Mouse (Mus musculus) MEL (cell line): ENCODE measurements around the gene Pnmal1. TPM values are rescaled to one million over a fixed set of nuclear protein-coding genes. Genes with fewer than 3 reads are reported as not detected.

Experiments
- DNase-seq: peaks from one replicate; pipeline ENCODE4 v3.0.0; 2011; ENCODE audit warnings: low read depth, low spot score
- H3K27ac ChIP-seq: 2 replicates; pipeline ENCODE4 v1.5.1; 2012; ENCODE audit warnings: low read depth, mild to moderate bottlenecking, control low read depth, low read length, moderate library complexity; ENCODE audit not compliant: control insufficient read depth
- H3K27me3 ChIP-seq, 2 experiments: fragments of 150-350 bp in 1 of 2; sonication (generic) in 1 of 2; 2 replicates each; pipeline ENCODE4 v1.6.1; 2012; ENCODE audit warnings: low read length in 2 of 2, mild to moderate bottlenecking in 2 of 2, improper control_type of control experiment in 1 of 2, moderate library complexity in 1 of 2; ENCODE audit not compliant: insufficient read depth in 2 of 2, control insufficient read depth in 1 of 2
- H3K36me3 ChIP-seq, 2 experiments: 2 replicates each; pipeline ENCODE4 v1.6.1; 2012 to 2014; ENCODE audit warnings: low read length in 2 of 2, improper control_type of control experiment in 1 of 2, inconsistent platforms in 1 of 2, mild to moderate bottlenecking in 1 of 2; ENCODE audit not compliant: insufficient read depth in 2 of 2, control insufficient read depth in 1 of 2
- H3K4me1 ChIP-seq, 2 experiments: fragments of 150-350 bp in 1 of 2; sonication (generic) in 1 of 2; 2 replicates each; pipeline ENCODE4 v1.6.1; 2012; ENCODE audit warnings: low read length in 2 of 2, improper control_type of control experiment in 1 of 2, mild to moderate bottlenecking in 1 of 2; ENCODE audit not compliant: insufficient read depth in 2 of 2, control insufficient read depth in 1 of 2
- H3K4me3 ChIP-seq, 2 experiments: fragments of 150-350 bp in 1 of 2; sonication (generic) in 1 of 2; 2 replicates each; pipeline ENCODE4 v1.5.1; 2012; ENCODE audit warnings: low read depth in 2 of 2, low read length in 2 of 2, mild to moderate bottlenecking in 2 of 2, moderate library complexity in 2 of 2, control low read depth in 1 of 2, improper control_type of control experiment in 1 of 2; ENCODE audit not compliant: control insufficient read depth in 1 of 2, insufficient read depth in 1 of 2
- H3K79me2 ChIP-seq: 2 replicates; pipeline ENCODE4 v1.6.1; 2012; ENCODE audit warnings: mild to moderate bottlenecking, low read length, moderate library complexity; ENCODE audit not compliant: control insufficient read depth, poor library complexity, insufficient read depth
- H3K9ac ChIP-seq: 2 replicates; pipeline ENCODE4 v1.6.1; 2012; ENCODE audit warnings: low read depth, mild to moderate bottlenecking, control low read depth, low read length, moderate library complexity; ENCODE audit not compliant: control insufficient read depth, poor library complexity, severe bottlenecking
- H3K9me3 ChIP-seq: fragments of 150-350 bp; sonication (generic); replicated peaks from 2 replicates; pipeline ENCODE4 v1.6.1; 2012; ENCODE audit warnings: mild to moderate bottlenecking, low read length, improper control_type of control experiment, moderate library complexity; ENCODE audit not compliant: insufficient read depth
- CHD1 ChIP-seq: IDR thresholded peaks from 2 replicates; pipeline ENCODE4 v1.6.1; 2012; ENCODE audit warnings: low read depth, mild to moderate bottlenecking, inconsistent platforms, low read length, improper control_type of control experiment
- CHD2 ChIP-seq: IDR thresholded peaks from 2 replicates; pipeline ENCODE4 v1.6.1; 2011; ENCODE audit warnings: low read length, improper control_type of control experiment
- E2F4 ChIP-seq: IDR thresholded peaks from 2 replicates; pipeline ENCODE4 v1.6.1; 2011; ENCODE audit warnings: low read depth, low read length, improper control_type of control experiment, borderline replicate concordance
- GABPA ChIP-seq: IDR thresholded peaks from 2 replicates; pipeline ENCODE4 v1.6.1; 2012; ENCODE audit warnings: low read depth, mild to moderate bottlenecking, inconsistent platforms, low read length, improper control_type of control experiment, moderate library complexity
- HCFC1 ChIP-seq: IDR thresholded peaks from 2 replicates; pipeline ENCODE4 v1.6.1; 2012; ENCODE audit warnings: low read depth, mild to moderate bottlenecking, inconsistent platforms, low read length, improper control_type of control experiment, moderate library complexity
- JUND ChIP-seq: IDR thresholded peaks from 2 replicates; pipeline ENCODE4 v1.6.1; 2011; ENCODE audit warnings: low read depth, mild to moderate bottlenecking, improper control_type of control experiment, low read length
- MAX ChIP-seq: IDR thresholded peaks from 2 replicates; pipeline ENCODE4 v1.6.1; 2011; ENCODE audit warnings: low read length, improper control_type of control experiment
- MAZ ChIP-seq: IDR thresholded peaks from 2 replicates; pipeline ENCODE4 v1.6.1; 2012; ENCODE audit warnings: low read depth, mild to moderate bottlenecking, inconsistent platforms, low read length, improper control_type of control experiment
- MXI1 ChIP-seq: IDR thresholded peaks from 2 replicates; pipeline ENCODE4 v1.6.1; 2011; ENCODE audit warnings: mild to moderate bottlenecking, low read depth, low read length, improper control_type of control experiment
- MYC ChIP-seq: IDR thresholded peaks from 2 replicates; pipeline ENCODE4 v1.6.1; 2011; ENCODE audit warnings: low read depth, mild to moderate bottlenecking, low read length, improper control_type of control experiment, moderate library complexity
- NELFE ChIP-seq: IDR thresholded peaks from 2 replicates; pipeline ENCODE4 v1.6.1; 2011; ENCODE audit warnings: low read depth, low read length, improper control_type of control experiment
- POLR2A ChIP-seq, 2 experiments: IDR thresholded peaks; 2 replicates each; pipeline ENCODE4 v1.6.1; 2011 to 2012; ENCODE audit warnings: low read length in 2 of 2, mild to moderate bottlenecking in 2 of 2, control low read depth in 1 of 2, improper control_type of control experiment in 1 of 2, low read depth in 1 of 2, moderate library complexity in 1 of 2; ENCODE audit not compliant: control insufficient read depth in 1 of 2, insufficient read depth in 1 of 2, poor library complexity in 1 of 2
- POLR2AphosphoS2 ChIP-seq: IDR thresholded peaks from 2 replicates; pipeline ENCODE4 v1.6.1; 2011; ENCODE audit warnings: low read length, improper control_type of control experiment
- RAD21 ChIP-seq: IDR thresholded peaks from 2 replicates; pipeline ENCODE4 v1.6.1; 2011; ENCODE audit warnings: mild to moderate bottlenecking, low read depth, low read length, improper control_type of control experiment
- RCOR1 ChIP-seq: IDR thresholded peaks from 2 replicates; pipeline ENCODE4 v1.6.1; 2012; ENCODE audit warnings: low read depth, mild to moderate bottlenecking, inconsistent platforms, low read length, improper control_type of control experiment
- SMC3 ChIP-seq: IDR thresholded peaks from 2 replicates; pipeline ENCODE4 v1.6.1; 2011; ENCODE audit warnings: low read depth, low read length, improper control_type of control experiment
- TCF12 ChIP-seq: IDR thresholded peaks from 2 replicates; pipeline ENCODE4 v1.6.1; 2014; ENCODE audit warnings: low read depth, mild to moderate bottlenecking, inconsistent platforms, low read length, improper control_type of control experiment, moderate library complexity
- USF1 ChIP-seq: IDR thresholded peaks from 2 replicates; pipeline ENCODE4 v1.6.1; 2014; ENCODE audit warnings: low read depth, mild to moderate bottlenecking, inconsistent platforms, low read length, improper control_type of control experiment, moderate library complexity
- USF2 ChIP-seq, 2 experiments: IDR thresholded peaks; 2 replicates each; pipeline ENCODE4 v1.6.1; 2011 to 2012; ENCODE audit warnings: improper control_type of control experiment in 2 of 2, low read length in 2 of 2, borderline replicate concordance in 1 of 2, inconsistent platforms in 1 of 2, low read depth in 1 of 2, mild to moderate bottlenecking in 1 of 2; ENCODE audit not compliant: insufficient read depth in 1 of 2
- ZMIZ1 ChIP-seq: IDR thresholded peaks from 2 replicates; pipeline ENCODE4 v1.6.1; 2012; ENCODE audit warnings: low read depth, mild to moderate bottlenecking, inconsistent platforms, low read length, improper control_type of control experiment, moderate library complexity
- ZNF384 ChIP-seq: IDR thresholded peaks from 2 replicates; pipeline ENCODE4 v1.6.1; 2012; ENCODE audit warnings: low read depth, mild to moderate bottlenecking, inconsistent platforms, low read length, improper control_type of control experiment
- polyA plus RNA-seq, 2 experiments: library from polyadenylated mRNA; stranded (reverse) in 1 of 2; unstranded in 1 of 2; fragments of >175 nt in 1 of 2; fragments of >200 nt in 1 of 2; gene quantifications; 2 replicates each; pipeline versions ENCODE4 v1.2.1 to v1.2.4; 2012; ENCODE audit warnings: low replicate concordance in 2 of 2, low read depth in 1 of 2; ENCODE audit not compliant: insufficient read length in 2 of 2, insufficient read depth in 1 of 2, missing spikeins in 1 of 2
- total RNA-seq: library from RNA; depleted of rRNA; stranded (reverse); fragments of 300-350 nt; gene quantifications from 2 replicates; pipeline ENCODE4 v1.2.3, GENCODE M21; 2012

Gene Pnmal1
- total and polyA plus RNA-seq, 3 experiments: 0.19 to 0.53 TPM; not detected in 1

DNA sequence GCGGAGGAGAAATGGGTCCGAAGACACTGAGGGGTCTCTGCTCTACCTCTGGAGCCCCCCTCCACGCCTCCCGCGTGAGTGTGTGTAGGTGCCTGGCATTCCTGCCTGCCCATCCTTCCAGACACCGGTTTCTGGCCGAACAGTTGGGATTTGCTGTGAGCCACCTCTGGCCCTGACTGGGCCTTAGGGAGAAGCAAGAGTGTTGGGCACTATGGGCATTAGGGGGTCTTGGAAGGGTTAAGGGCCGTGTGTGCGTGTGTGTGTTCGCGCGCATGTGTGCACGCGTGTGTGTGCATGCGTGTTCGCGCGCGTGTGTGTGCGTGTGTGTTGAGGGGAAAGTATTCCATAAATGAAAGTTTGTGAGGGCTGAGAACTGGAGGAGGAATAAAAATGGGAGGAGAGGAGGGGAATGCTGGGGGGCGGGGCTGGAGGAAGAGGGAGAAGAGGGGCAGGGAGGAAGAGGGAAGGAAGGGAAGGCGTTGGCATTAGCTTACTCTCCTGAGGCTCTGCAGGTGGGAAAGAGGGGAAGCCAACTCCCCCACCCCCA is 12.1 kb upstream of the Pnmal1 start:
- no peak overlapping the region for H3K27ac ChIP-seq
- H3K79me2 ChIP-seq: no peaks in the 10 kb centered on the region; the same call in 1 of the 2 replicates
- no peak for TF ChIP-seq MAX
- no peak for TF ChIP-seq JUND
- TF ChIP-seq MYC: no peak
- no peak for TF ChIP-seq MAZ
- TF ChIP-seq POLR2AphosphoS2: no peak
- no peak for TF ChIP-seq POLR2A (IDR thresholded peaks at IDR 0.05; ENCODE audit: control insufficient read depth in 1 of 2, insufficient read depth in 1 of 2, low read depth in 1 of 2, low read length in 2 of 2, poor library complexity in 1 of 2)
- TF ChIP-seq RAD21: no peak
- no peak for TF ChIP-seq USF2 (IDR thresholded peaks at IDR 0.05; ENCODE audit: borderline replicate concordance in 1 of 2, insufficient read depth in 1 of 2, low read depth in 1 of 2, low read length in 2 of 2)
- no peak for TF ChIP-seq USF1
- no peak for TF ChIP-seq E2F4
- no peak for TF ChIP-seq HCFC1
- TF ChIP-seq SMC3: no peak
- TF ChIP-seq NELFE: no peak
- TF ChIP-seq GABPA: no peak
- TF ChIP-seq CHD2: no peak
- H3K4me1 ChIP-seq: peaks cover 0 to 5% of the 10 kb centered on the region in 2 experiments; a peak in 1 of 4 replicates
- no peaks in the 10 kb centered on the region for H3K9me3 ChIP-seq
- DNase-seq: no peak
- H3K27me3 ChIP-seq: no peaks in the 10 kb centered on the region
- no peaks in the 10 kb centered on the region for H3K36me3 ChIP-seq
- no peak overlapping the region for H3K4me3 ChIP-seq
- no peak overlapping the region for H3K9ac ChIP-seq

- no peak for DNase-seq
- no peaks in the 10 kb centered on the region; a peak in 1 of 4 replicates for H3K36me3 ChIP-seq
- no peak overlapping the region for H3K9ac ChIP-seq
- TF ChIP-seq TCF12: no peak
- no peak for TF ChIP-seq CHD1
- TF ChIP-seq USF2 (IDR thresholded peaks at IDR 0.05; ENCODE audit: borderline replicate concordance in 1 of 2, insufficient read depth in 1 of 2, low read depth in 1 of 2, low read length in 2 of 2): no peak
- TF ChIP-seq ZMIZ1: no peak
- TF ChIP-seq RCOR1: no peak
- TF ChIP-seq E2F4: no peak
- TF ChIP-seq ZNF384: no peak
- no peak for TF ChIP-seq GABPA
- no peak for TF ChIP-seq MXI1
- H3K9me3 ChIP-seq: no peaks in the 10 kb centered on the region
- H3K4me3 ChIP-seq: no peak overlapping the region
- H3K79me2 ChIP-seq: no peaks in the 10 kb centered on the region; the same call in 1 of the 2 replicates
- peaks cover 0 to 5% of the 10 kb centered on the region in 2 experiments; a peak in 1 of 4 replicates for H3K4me1 ChIP-seq
- no peaks in the 10 kb centered on the region for H3K27me3 ChIP-seq
- no peak overlapping the region for H3K27ac ChIP-seq
Observed at GRCm38 (mm10) chr7:16947959-16948361, 11.5 kb upstream of the Pnmal1 start.
